Mouse (Mus musculus) MEL (cell line): ENCODE measurements at regions not wholly inside any gene's neighbourhood (a gene's known extent, or its start where the extent isn't known, plus 50 kb on each side); places are given as distances from the start of the nearest gene placed in this dataset.
A peak's percentile ranks its signal among the peaks of the same experiment; 100 is the strongest.
"Not testable (repeated sequence)": the region's sequence is repeated elsewhere in the genome, so short reads cannot be mapped to it uniquely, and the experiment has no call there.

ENCODE experiments used
- DNase-seq: peaks from one replicate; pipeline ENCODE4 v3.0.0; 2011; ENCODE audit warnings: low read depth, low spot score
- H3K27ac ChIP-seq: 2 replicates; pipeline ENCODE4 v1.5.1; 2012; ENCODE audit warnings: low read depth, mild to moderate bottlenecking, control low read depth, low read length, moderate library complexity; ENCODE audit not compliant: control insufficient read depth
- H3K27me3 ChIP-seq, 2 experiments: fragments of 150-350 bp in 1 of 2; sonication (generic) in 1 of 2; 2 replicates each; pipeline ENCODE4 v1.6.1; 2012; ENCODE audit warnings: low read length in 2 of 2, mild to moderate bottlenecking in 2 of 2, improper control_type of control experiment in 1 of 2, moderate library complexity in 1 of 2; ENCODE audit not compliant: insufficient read depth in 2 of 2, control insufficient read depth in 1 of 2
- H3K36me3 ChIP-seq, 2 experiments: 2 replicates each; pipeline ENCODE4 v1.6.1; 2012 to 2014; ENCODE audit warnings: low read length in 2 of 2, improper control_type of control experiment in 1 of 2, inconsistent platforms in 1 of 2, mild to moderate bottlenecking in 1 of 2; ENCODE audit not compliant: insufficient read depth in 2 of 2, control insufficient read depth in 1 of 2
- H3K4me1 ChIP-seq, 2 experiments: fragments of 150-350 bp in 1 of 2; sonication (generic) in 1 of 2; 2 replicates each; pipeline ENCODE4 v1.6.1; 2012; ENCODE audit warnings: low read length in 2 of 2, improper control_type of control experiment in 1 of 2, mild to moderate bottlenecking in 1 of 2; ENCODE audit not compliant: insufficient read depth in 2 of 2, control insufficient read depth in 1 of 2
- H3K4me3 ChIP-seq, 2 experiments: fragments of 150-350 bp in 1 of 2; sonication (generic) in 1 of 2; 2 replicates each; pipeline ENCODE4 v1.5.1; 2012; ENCODE audit warnings: low read depth in 2 of 2, low read length in 2 of 2, mild to moderate bottlenecking in 2 of 2, moderate library complexity in 2 of 2, control low read depth in 1 of 2, improper control_type of control experiment in 1 of 2; ENCODE audit not compliant: control insufficient read depth in 1 of 2, insufficient read depth in 1 of 2
- H3K79me2 ChIP-seq: 2 replicates; pipeline ENCODE4 v1.6.1; 2012; ENCODE audit warnings: mild to moderate bottlenecking, low read length, moderate library complexity; ENCODE audit not compliant: control insufficient read depth, poor library complexity, insufficient read depth
- H3K9ac ChIP-seq: 2 replicates; pipeline ENCODE4 v1.6.1; 2012; ENCODE audit warnings: low read depth, mild to moderate bottlenecking, control low read depth, low read length, moderate library complexity; ENCODE audit not compliant: control insufficient read depth, poor library complexity, severe bottlenecking
- H3K9me3 ChIP-seq: fragments of 150-350 bp; sonication (generic); replicated peaks from 2 replicates; pipeline ENCODE4 v1.6.1; 2012; ENCODE audit warnings: mild to moderate bottlenecking, low read length, improper control_type of control experiment, moderate library complexity; ENCODE audit not compliant: insufficient read depth
- EP300 ChIP-seq, 2 experiments: IDR thresholded peaks; 2 replicates each; pipeline ENCODE4 v1.6.1; 2011; ENCODE audit warnings: improper control_type of control experiment in 2 of 2, low read length in 2 of 2, low read depth in 1 of 2, mild to moderate bottlenecking in 1 of 2
- GABPA ChIP-seq: IDR thresholded peaks from 2 replicates; pipeline ENCODE4 v1.6.1; 2012; ENCODE audit warnings: low read depth, mild to moderate bottlenecking, inconsistent platforms, low read length, improper control_type of control experiment, moderate library complexity
- GATA1 ChIP-seq: IDR thresholded peaks from 2 replicates; pipeline ENCODE4 v1.6.1; 2011; ENCODE audit warnings: low read depth, low read length, improper control_type of control experiment
- MAX ChIP-seq: IDR thresholded peaks from 2 replicates; pipeline ENCODE4 v1.6.1; 2011; ENCODE audit warnings: low read length, improper control_type of control experiment
- MEF2A ChIP-seq: IDR thresholded peaks from 2 replicates; pipeline ENCODE4 v1.6.1; 2014; ENCODE audit warnings: low read depth, mild to moderate bottlenecking, inconsistent platforms, low read length, improper control_type of control experiment; ENCODE audit not compliant: poor library complexity, insufficient replicate concordance, severe bottlenecking; ENCODE audit errors: extremely low read depth
- POLR2AphosphoS2 ChIP-seq: IDR thresholded peaks from 2 replicates; pipeline ENCODE4 v1.6.1; 2011; ENCODE audit warnings: low read length, improper control_type of control experiment
- POLR2AphosphoS5 ChIP-seq: IDR thresholded peaks from 2 replicates; pipeline ENCODE4 v1.6.1; 2012; ENCODE audit warnings: low read depth, borderline replicate concordance, mild to moderate bottlenecking, inconsistent platforms, low read length, moderate library complexity, mixed read lengths
- SMC3 ChIP-seq: IDR thresholded peaks from 2 replicates; pipeline ENCODE4 v1.6.1; 2011; ENCODE audit warnings: low read depth, low read length, improper control_type of control experiment

DNA sequence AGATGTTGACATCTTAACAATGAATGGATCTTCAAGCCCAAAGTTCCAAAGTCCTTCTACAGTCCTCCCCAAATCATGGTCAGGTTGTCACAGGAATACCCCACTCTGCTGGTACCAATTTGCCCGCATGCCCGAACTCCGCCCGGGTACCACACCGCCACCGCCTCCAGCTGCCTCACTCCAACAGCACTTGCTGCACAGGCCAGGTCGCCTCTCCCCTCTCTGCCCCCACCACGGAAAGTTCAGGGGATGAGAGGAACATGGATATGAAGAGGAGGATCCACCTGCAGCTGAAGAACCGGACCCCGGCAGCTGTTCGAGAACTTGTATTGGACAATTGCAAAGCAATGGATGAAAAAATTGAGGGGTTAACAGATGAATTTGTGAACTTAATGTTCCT is 74.4 kb upstream of the Brinp3 start:
- H3K27ac ChIP-seq, result no peak overlapping the region
- no peak for DNase-seq
- no peak overlapping the region for H3K4me3 ChIP-seq
- H3K9me3 ChIP-seq, result no peaks in the 10 kb centered on the region
- H3K36me3 ChIP-seq, result no peaks in the 10 kb centered on the region
- H3K4me1 ChIP-seq, result no peaks in the 10 kb centered on the region
- no peaks in the 10 kb centered on the region for H3K79me2 ChIP-seq
- no peak overlapping the region for H3K9ac ChIP-seq
- no peak for TF ChIP-seq POLR2AphosphoS2
- no peak for TF ChIP-seq MEF2A
- TF ChIP-seq POLR2AphosphoS5, result no peak
- no peak for TF ChIP-seq EP300 (IDR thresholded peaks at IDR 0.05; ENCODE audit: low read depth in 1 of 2, low read length in 2 of 2)
- TF ChIP-seq SMC3, result no peak
- H3K27me3 ChIP-seq, result no peaks in the 10 kb centered on the region

GRCm38 (mm10) chr1:146426848-146427247 is 67.7 kb upstream of the Brinp3 start:
- H3K9me3 ChIP-seq, H3K27ac ChIP-seq: not testable (repeated sequence)
- 0 out of 2 replicates have a peak, but pooled peaks have one; percentile 4 for TF ChIP-seq GATA1
- TF ChIP-seq, all 39 proteins: peak for 1; not testable (repeated sequence) for 38
- not testable (repeated sequence) for H3K9ac ChIP-seq, H3K36me3 ChIP-seq, H3K4me3 ChIP-seq, H3K27me3 ChIP-seq, H3K4me1 ChIP-seq, H3K79me2 ChIP-seq
- DNase-seq, result peak; percentile 19

- Histone ChIP-seq H3K36me3 (no peaks in the 10 kb centered on the region), H3K4me1 (no peaks in the 10 kb centered on the region), H3K79me2 (no peaks in the 10 kb centered on the region), H3K4me3 (no peak overlapping the region), H3K27me3 (no peaks in the 10 kb centered on the region), H3K9ac (no peak overlapping the region), H3K27ac (no peak overlapping the region), H3K9me3 (no peaks in the 10 kb centered on the region)
- no peak for TF ChIP-seq GABPA
- no peak for TF ChIP-seq MAX
- no peak for TF ChIP-seq SMC3
- DNase-seq, result no peak
Measured at GRCm38 (mm10) chr1:146442576-146442975, 52.0 kb upstream of the Brinp3 start.
